Mouse (Mus musculus): ENCODE measurements around the gene Fstl5. TPM values are rescaled to one million over a fixed set of nuclear protein-coding genes. Genes with fewer than 3 reads are reported as not detected.

Fstl5 gene
- polyA plus RNA-seq, 1 experiment: not detected

DNA sequence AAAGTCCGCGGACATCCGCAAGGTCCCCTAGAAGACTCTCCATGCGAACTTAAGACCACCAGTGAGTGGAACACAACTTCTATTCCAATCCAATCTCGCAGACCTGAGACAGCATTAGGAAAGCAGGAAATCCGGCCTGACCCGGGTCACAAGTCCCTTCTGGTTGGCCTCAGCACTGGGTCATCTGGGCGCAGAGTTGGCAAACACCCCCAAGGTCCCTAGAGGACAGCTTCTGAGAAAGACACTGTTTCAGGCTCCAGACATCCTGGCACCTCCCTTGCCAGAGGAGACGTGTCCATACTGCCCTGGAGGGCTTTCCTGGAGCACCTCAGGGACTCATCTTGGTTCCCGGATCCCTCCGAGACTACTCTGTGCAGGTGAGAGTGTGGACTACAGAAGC, 73.8 kb downstream of the Fstl5 start:
- Histone ChIP-seq H3K27ac (ENCODE audit: insufficient read depth, low read depth, low read length) (no peak overlapping the region), H3K36me3 (ENCODE audit: control insufficient read depth, insufficient read depth, low read length) (no peaks in the 10 kb centered on the region), H3K27me3 (ENCODE audit: control insufficient read depth, insufficient read depth, low read length) (no peaks in the 10 kb centered on the region), H3K4me1 (ENCODE audit: control insufficient read depth, insufficient read depth, insufficient read length, low read length) (no peaks in the 10 kb centered on the region), H3K4me3 (ENCODE audit: low read depth, low read length) (no peak overlapping the region)
- 87% methylated on average over 11 of the region's 11 CpGs for WGBS
- TF ChIP-seq POLR2A (IDR thresholded peaks at IDR 0.05; ENCODE audit: low read depth, low read length): no peak
- no peak for TF ChIP-seq CTCF (IDR thresholded peaks at IDR 0.05; ENCODE audit: extremely low read depth, insufficient read length, insufficient replicate concordance, low read depth, low read length)

DNA sequence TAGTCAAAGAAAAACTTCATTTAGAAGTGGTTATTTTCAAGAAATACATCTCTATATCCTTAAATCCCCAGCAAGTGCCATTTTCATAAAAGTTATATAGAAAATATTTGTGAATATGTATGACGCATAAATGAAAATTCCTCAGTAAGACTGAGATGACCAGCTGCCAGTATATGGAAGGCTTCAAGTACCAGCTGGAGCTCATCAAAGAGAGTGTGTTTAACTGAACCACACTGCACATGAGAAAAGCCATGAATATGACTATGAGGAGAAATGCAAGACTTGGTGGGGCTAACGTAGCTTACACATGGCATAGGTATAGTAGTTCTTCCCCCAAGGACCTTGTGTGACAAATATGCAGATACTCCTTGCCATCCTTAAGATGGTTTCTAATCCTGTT, 164.8 kb downstream of the Fstl5 start:
- H3K36me3 ChIP-seq (ENCODE audit: control insufficient read depth, insufficient read depth, low read length): no peaks in the 10 kb centered on the region
- no peak overlapping the region for H3K4me3 ChIP-seq (ENCODE audit: low read depth, low read length)
- no peaks in the 10 kb centered on the region for H3K27me3 ChIP-seq (ENCODE audit: control insufficient read depth, insufficient read depth, low read length)
- H3K27ac ChIP-seq (ENCODE audit: insufficient read depth, low read depth, low read length): no peak overlapping the region
- WGBS: 77% methylated on average over 2 of the region's 2 CpGs
- H3K4me1 ChIP-seq (ENCODE audit: control insufficient read depth, insufficient read depth, insufficient read length, low read length): no peaks in the 10 kb centered on the region
- no peak for TF ChIP-seq CTCF (IDR thresholded peaks at IDR 0.05; ENCODE audit: extremely low read depth, insufficient read length, insufficient replicate concordance, low read depth, low read length)
- no peak for TF ChIP-seq POLR2A (IDR thresholded peaks at IDR 0.05; ENCODE audit: low read depth, low read length)

DNA sequence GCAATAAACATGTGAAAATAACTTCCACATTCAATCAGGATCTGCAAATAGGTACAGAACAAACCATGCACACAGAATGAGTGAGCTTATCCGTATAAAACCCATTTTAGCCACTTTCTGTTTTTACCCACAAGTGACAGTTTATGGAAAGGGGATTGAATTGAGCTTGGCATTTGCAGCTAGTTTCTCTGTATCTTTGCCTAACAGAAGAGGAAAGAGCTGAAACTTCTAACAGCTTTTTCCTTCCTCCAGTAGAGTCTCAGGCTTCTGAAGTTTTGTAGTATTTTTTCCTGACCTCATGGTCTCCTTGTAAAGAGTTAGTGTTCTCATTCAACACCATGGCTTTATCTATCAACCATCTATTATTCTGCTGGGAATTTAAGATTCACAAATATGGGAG, 177.3 kb downstream of the Fstl5 start:
- no peaks in the 10 kb centered on the region for H3K36me3 ChIP-seq (ENCODE audit: control insufficient read depth, insufficient read depth, low read length)
- 70% methylated on average over 1 of the region's 1 CpGs for WGBS

DNA sequence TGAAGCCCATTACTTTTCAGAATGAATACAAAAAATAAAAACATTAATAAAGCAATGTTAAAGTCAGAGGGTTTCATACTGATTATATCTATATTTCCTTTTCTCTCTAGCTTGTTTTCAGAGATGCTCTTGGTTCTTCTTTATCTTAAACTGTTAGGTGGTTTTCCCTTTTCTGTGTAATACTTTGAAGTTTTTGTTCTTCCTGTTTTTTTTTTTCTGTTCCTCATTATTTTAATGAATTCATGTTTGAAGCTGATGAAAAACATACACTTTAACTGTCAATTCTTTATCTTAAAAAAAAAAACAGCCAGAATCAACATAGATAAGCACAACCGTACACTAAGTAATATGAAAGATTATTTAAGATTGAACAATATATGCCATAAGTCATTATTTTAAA, 218.9 kb downstream of the Fstl5 start:
- Histone ChIP-seq H3K27me3 (ENCODE audit: control insufficient read depth, insufficient read depth, low read length) (no peaks in the 10 kb centered on the region), H3K36me3 (ENCODE audit: control insufficient read depth, insufficient read depth, low read length) (no peaks in the 10 kb centered on the region), H3K27ac (ENCODE audit: insufficient read depth, low read depth, low read length) (no peak overlapping the region), H3K4me1 (ENCODE audit: control insufficient read depth, insufficient read depth, insufficient read length, low read length) (no peaks in the 10 kb centered on the region), H3K4me3 (ENCODE audit: low read depth, low read length) (no peak overlapping the region)
- no peak for TF ChIP-seq CTCF (IDR thresholded peaks at IDR 0.05; ENCODE audit: extremely low read depth, insufficient read length, insufficient replicate concordance, low read depth, low read length)
- no peak for TF ChIP-seq POLR2A (IDR thresholded peaks at IDR 0.05; ENCODE audit: low read depth, low read length)
- 69% methylated on average over 1 of the region's 1 CpGs for WGBS

More for the DNA sequence above, 177.3 kb downstream of the Fstl5 start:
- TF ChIP-seq CTCF (IDR thresholded peaks at IDR 0.05; ENCODE audit: extremely low read depth, insufficient read length, insufficient replicate concordance, low read depth, low read length) (no peak), POLR2A (IDR thresholded peaks at IDR 0.05; ENCODE audit: low read depth, low read length) (no peak)
- Histone ChIP-seq H3K27me3 (ENCODE audit: control insufficient read depth, insufficient read depth, low read length) (no peaks in the 10 kb centered on the region), H3K4me1 (ENCODE audit: control insufficient read depth, insufficient read depth, insufficient read length, low read length) (no peaks in the 10 kb centered on the region), H3K27ac (ENCODE audit: insufficient read depth, low read depth, low read length) (no peak overlapping the region), H3K4me3 (ENCODE audit: low read depth, low read length) (no peak overlapping the region)

DNA sequence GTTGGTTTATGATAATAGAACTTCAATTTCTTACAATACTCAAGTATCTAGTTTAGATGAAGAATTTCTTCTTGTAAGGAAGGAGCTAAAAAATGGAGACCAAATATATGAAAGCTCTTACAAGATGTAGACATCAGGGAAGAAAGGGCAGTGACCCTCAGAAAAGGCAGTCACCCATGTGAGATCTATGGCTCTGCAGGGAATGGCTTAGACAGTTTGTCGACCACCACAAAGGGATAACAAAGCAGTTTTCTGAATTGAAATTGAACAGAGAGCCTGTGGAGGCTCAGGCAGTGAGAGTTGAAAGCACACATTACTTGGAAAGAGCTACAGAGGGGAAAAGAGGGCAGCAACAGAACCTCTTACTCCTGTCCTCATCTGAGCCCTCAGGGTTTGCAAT, 220.3 kb downstream of the Fstl5 start:
- Histone ChIP-seq H3K36me3 (ENCODE audit: control insufficient read depth, insufficient read depth, low read length) (no peaks in the 10 kb centered on the region), H3K27me3 (ENCODE audit: control insufficient read depth, insufficient read depth, low read length) (no peaks in the 10 kb centered on the region), H3K27ac (ENCODE audit: insufficient read depth, low read depth, low read length) (no peak overlapping the region), H3K4me1 (ENCODE audit: control insufficient read depth, insufficient read depth, insufficient read length, low read length) (no peaks in the 10 kb centered on the region), H3K4me3 (ENCODE audit: low read depth, low read length) (no peak overlapping the region)
- 64% methylated on average over 1 of the region's 1 CpGs for WGBS
- no peak for TF ChIP-seq CTCF (IDR thresholded peaks at IDR 0.05; ENCODE audit: extremely low read depth, insufficient read length, insufficient replicate concordance, low read depth, low read length)
- no peak for TF ChIP-seq POLR2A (IDR thresholded peaks at IDR 0.05; ENCODE audit: low read depth, low read length)

DNA sequence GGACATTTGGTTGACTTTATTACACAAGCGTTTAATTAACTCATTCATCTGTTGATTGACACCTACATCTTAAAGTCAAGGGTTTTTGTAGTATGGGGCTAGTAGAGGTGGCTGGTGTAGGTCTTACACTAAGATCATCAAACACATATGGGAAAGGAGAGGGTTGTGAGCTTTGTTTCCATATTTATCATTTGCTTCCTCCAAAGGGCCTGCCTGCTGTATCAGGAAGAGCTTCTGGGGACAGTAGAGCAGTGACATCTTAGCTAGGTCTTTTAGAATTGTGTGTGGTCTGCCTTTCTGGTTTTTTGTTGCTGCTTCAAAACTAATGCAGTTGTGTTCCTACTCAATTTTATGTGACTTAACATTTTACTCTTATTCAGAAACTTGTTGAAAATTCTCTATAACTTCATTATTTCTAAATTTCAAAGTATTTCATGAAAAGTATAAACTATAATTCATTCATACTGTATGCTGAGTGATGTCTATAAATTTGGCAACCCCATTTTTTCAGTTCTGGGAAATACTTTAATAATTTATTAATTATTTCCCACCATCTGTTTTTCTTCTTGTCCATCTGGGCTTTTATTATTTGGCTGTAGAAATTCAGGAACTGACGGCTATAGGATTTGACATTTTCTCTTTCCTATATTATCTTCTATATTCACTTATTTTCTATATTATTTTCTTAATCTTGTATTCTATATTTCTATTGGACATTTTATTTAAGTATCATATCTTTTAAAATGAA, 227.1 kb downstream of the Fstl5 start:
- Histone ChIP-seq H3K36me3 (ENCODE audit: control insufficient read depth, insufficient read depth, low read length) (no peaks in the 10 kb centered on the region), H3K27ac (ENCODE audit: insufficient read depth, low read depth, low read length) (no peak overlapping the region), H3K4me1 (ENCODE audit: control insufficient read depth, insufficient read depth, insufficient read length, low read length) (no peaks in the 10 kb centered on the region), H3K27me3 (ENCODE audit: control insufficient read depth, insufficient read depth, low read length) (no peaks in the 10 kb centered on the region), H3K4me3 (ENCODE audit: low read depth, low read length) (no peak overlapping the region)
- TF ChIP-seq POLR2A (IDR thresholded peaks at IDR 0.05; ENCODE audit: low read depth, low read length) (no peak), CTCF (IDR thresholded peaks at IDR 0.05; ENCODE audit: extremely low read depth, insufficient read length, insufficient replicate concordance, low read depth, low read length) (no peak)
- 90% methylated on average over 2 of the region's 2 CpGs for WGBS

DNA sequence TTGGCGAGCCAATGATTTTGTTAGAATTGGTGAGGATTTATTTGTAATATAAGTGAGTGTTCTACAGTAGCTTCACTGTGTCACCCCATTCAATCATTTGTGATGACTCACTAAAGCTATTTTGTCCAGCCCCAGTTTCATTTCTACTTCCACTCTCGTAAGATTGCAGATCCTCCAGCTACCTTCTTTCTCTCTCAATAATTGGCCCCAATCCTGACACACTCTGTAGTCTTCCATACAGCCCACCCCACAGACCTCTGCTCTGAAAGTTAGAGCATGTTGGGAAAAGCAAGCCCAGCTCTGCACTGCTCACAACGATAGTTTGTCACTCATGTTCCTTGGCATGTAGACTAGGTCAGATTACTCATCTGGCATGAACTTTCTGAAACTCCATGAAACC, 242.9 kb downstream of the Fstl5 start:
- TF ChIP-seq CTCF (IDR thresholded peaks at IDR 0.05; ENCODE audit: extremely low read depth, insufficient read length, insufficient replicate concordance, low read depth, low read length) (no peak), POLR2A (IDR thresholded peaks at IDR 0.05; ENCODE audit: low read depth, low read length) (no peak)
- 84% methylated on average over 3 of the region's 3 CpGs for WGBS
- Histone ChIP-seq H3K4me1 (ENCODE audit: control insufficient read depth, insufficient read depth, insufficient read length, low read length) (no peaks in the 10 kb centered on the region), H3K36me3 (ENCODE audit: control insufficient read depth, insufficient read depth, low read length) (no peaks in the 10 kb centered on the region), H3K27ac (ENCODE audit: insufficient read depth, low read depth, low read length) (no peak overlapping the region), H3K27me3 (ENCODE audit: control insufficient read depth, insufficient read depth, low read length) (no peaks in the 10 kb centered on the region), H3K4me3 (ENCODE audit: low read depth, low read length) (no peak overlapping the region)
